Mouse (Mus musculus): ENCODE measurements around the gene Aff3.

DNA sequence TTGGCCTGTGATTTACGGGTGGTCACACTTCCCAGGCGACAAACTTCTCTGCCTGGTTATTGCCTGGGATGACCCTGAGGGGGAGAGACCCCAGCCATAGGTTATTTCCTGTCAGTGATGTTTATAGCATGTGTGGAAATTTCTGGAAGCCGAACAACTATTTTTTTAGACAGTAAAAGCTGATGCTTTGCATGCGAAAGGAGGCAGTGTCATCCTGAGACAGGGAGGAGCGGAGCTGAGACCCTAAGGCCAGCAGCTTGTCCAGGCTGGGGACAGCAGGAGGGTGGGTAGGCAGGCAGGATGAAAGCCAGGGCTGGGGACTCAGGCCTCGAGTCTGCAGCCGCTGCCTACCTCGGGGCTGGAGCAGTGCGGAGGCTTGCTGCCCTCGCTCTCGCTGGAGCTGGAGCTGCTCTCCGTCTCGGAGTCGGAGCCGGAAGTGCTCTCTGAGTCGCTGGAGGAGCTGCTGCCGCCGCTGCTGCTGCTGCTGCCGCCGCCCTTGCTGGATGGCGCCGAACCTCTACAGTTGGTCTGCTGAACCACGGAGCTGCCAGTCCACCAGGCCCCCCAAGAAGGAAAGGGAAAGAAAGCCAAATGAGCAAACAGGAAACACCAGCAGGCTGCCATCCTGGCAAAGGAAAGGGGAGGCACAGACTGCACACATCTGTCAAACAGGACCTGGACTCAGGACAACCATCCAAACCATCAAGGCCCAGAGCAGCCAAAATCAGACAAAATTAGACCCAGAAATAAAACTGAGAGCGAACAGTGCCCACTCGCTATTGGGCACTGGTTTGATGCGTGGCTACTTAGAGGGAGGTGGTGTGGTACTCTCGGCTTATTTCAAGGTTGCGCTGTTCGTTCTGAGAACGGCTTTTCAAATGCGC is 446.6 kb downstream of the Aff3 start:
- no peak for TF ChIP-seq CTCF (IDR thresholded peaks at IDR 0.05; ENCODE audit: insufficient read depth, low read depth, low read length)
- TF ChIP-seq POLR2A (IDR thresholded peaks at IDR 0.05; ENCODE audit: insufficient read depth, low read depth, low read length), result no peak
